Comparison of ENCODE assay signal across 9 mouse cellular contexts in genomic region chr6:108606231-108606630, GRCm38 (mm10). TPM values are rescaled to one million over a fixed set of nuclear protein-coding genes. Genes with fewer than 3 reads are reported as not detected.
DNase-seq lines count a peak whose midpoint lies in the region; ATAC-seq and TF ChIP-seq lines count a peak whose summit lies in the region.
"Had no signal": no experiment of that assay in that cellular context is flagged by ENCODE, and none has a peak within 500 bp of the region (broad histone marks: within the 10 kb centered on the region; RNA-seq: fewer than 3 reads in every experiment).

No protein-coding gene starts in this region.

- intact Hi-C loops in left cerebral cortex, postnatal 4 days (cut with DNase I) = no loop called here

- no peak overlapping the region for H3K9ac ChIP-seq in forebrain, postnatal 0 days
- no peak overlapping the region for H3K9ac ChIP-seq in forebrain, embryonic 12.5 days
- H3K9ac ChIP-seq: limb, embryonic 15.5 days had no signal

- no peaks in the 10 kb centered on the region for H3K9me3 ChIP-seq in forebrain, postnatal 0 days (ENCODE audit: low read length)
- no peaks in the 10 kb centered on the region for H3K9me3 ChIP-seq in forebrain, embryonic 12.5 days
- H3K9me3 ChIP-seq: limb, embryonic 15.5 days had no signal

- no peaks in the 10 kb centered on the region for H3K36me3 ChIP-seq in forebrain, postnatal 0 days (ENCODE audit: insufficient read depth)
- no peaks in the 10 kb centered on the region for H3K36me3 ChIP-seq in forebrain, embryonic 12.5 days (replicated peaks)
- H3K36me3 ChIP-seq: limb, embryonic 15.5 days had no signal

- H3K27me3 ChIP-seq in forebrain, postnatal 0 days (ENCODE audit: insufficient read depth, low read length) = no peaks in the 10 kb centered on the region
- no peaks in the 10 kb centered on the region for H3K27me3 ChIP-seq in forebrain, embryonic 12.5 days
- H3K27me3 ChIP-seq: limb, embryonic 15.5 days had no signal

- DNase-seq in forebrain, postnatal 0 days = peak; percentile 44
- peak; percentile 90 to 91 for DNase-seq in adrenal gland, postnatal 36 days
- DNase-seq in heart, adult 8-10 months (ENCODE audit: low spot score) = peak; percentile 44
- peak; percentile 32 for DNase-seq in left cerebral cortex, postnatal 4 days
- DNase-seq in B cell, adult 2 months = no peak

- no peak overlapping the region for H3K27ac ChIP-seq in forebrain, postnatal 0 days (ENCODE audit: low read depth, low read length)
- no peak overlapping the region for H3K27ac ChIP-seq in forebrain, embryonic 12.5 days
- H3K27ac ChIP-seq: limb, embryonic 15.5 days had no signal

- 58% methylated on average over 8 of the region's 8 CpGs for WGBS in forebrain, postnatal 0 days
- 95% methylated on average over 8 of the region's 8 CpGs for WGBS in forebrain, embryonic 12.5 days

- H3K4me2 ChIP-seq in forebrain, postnatal 0 days (ENCODE audit: low read depth) = no peak overlapping the region
- no peak overlapping the region for H3K4me2 ChIP-seq in forebrain, embryonic 12.5 days
- H3K4me2 ChIP-seq: limb, embryonic 15.5 days had no signal

- no peaks in the 10 kb centered on the region for H3K4me1 ChIP-seq in forebrain, postnatal 0 days (ENCODE audit: insufficient read depth)
- no peaks in the 10 kb centered on the region for H3K4me1 ChIP-seq in forebrain, embryonic 12.5 days
- H3K4me1 ChIP-seq: limb, embryonic 15.5 days had no signal

- ATAC-seq in forebrain, postnatal 0 days = no peak
- no peak for ATAC-seq in forebrain, embryonic 12.5 days (ENCODE audit: low FRiP score)
- ATAC-seq in CD4-positive, CD25-positive, alpha-beta regulatory T cell, adult 4 months = no peak
- no peak for ATAC-seq in megakaryocyte progenitor cell, adult 5-6 weeks (replicated peaks; ENCODE audit: poor library complexity)

- no peak overlapping the region for H3K4me3 ChIP-seq in forebrain, postnatal 0 days (ENCODE audit: low read depth, low read length)
- H3K4me3 ChIP-seq in forebrain, embryonic 12.5 days (replicated peaks) = no peak overlapping the region
- H3K4me3 ChIP-seq: limb, embryonic 15.5 days had no signal

- TF ChIP-seq CTCF in forebrain, postnatal 0 days (IDR thresholded peaks at IDR 0.05; ENCODE audit: low read depth) = no peak

RNA-seq across cellular contexts. Expression of gene Bhlhe40, which starts 54.2 kb away (rescaled TPM):
- total RNA-seq in forebrain, postnatal 0 days (2014; rRNA removed) = 8.3 and 15.9 TPM in 2 replicates
- polyA plus RNA-seq in forebrain, postnatal 0 days (2015; fragmentation: Nextera tagmentation; extraction: Ambion mirVana) = 10.2 and 11.1 TPM in 2 replicates
- 7.8 and 9.9 TPM in 2 replicates for polyA plus RNA-seq in forebrain, embryonic 12.5 days (2016; fragmentation: Nextera tagmentation; extraction: Ambion mirVana)
- total RNA-seq in adrenal gland, postnatal 36 days (2021) = 100 to 1,000 TPM; 116 to 118 TPM
- total RNA-seq in heart, adult 8-10 months (2022) = 10 to 100 TPM; 48.6 to 66.7 (median 51.4) TPM
- total RNA-seq in left cerebral cortex, postnatal 4 days (2021) = 10 to 100 TPM; 33.1 to 35.4 TPM
- 10 to 100 TPM; 49.7 to 91.7 TPM for polyA plus RNA-seq in CD4-positive, CD25-positive, alpha-beta regulatory T cell, adult 4 months (2017; shearing (Covaris generic))
- 3.4 and 3.5 TPM in 2 replicates for total RNA-seq in megakaryocyte progenitor cell, adult 5-6 weeks (2015)
- total RNA-seq in megakaryocyte progenitor cell, adult 5-6 weeks (2017) = 2.9 and 4.1 TPM in 2 replicates

Comparison
In these comparisons a context has a peak if more than half of its experiments do, and no peak if none do; other contexts are left out.
1. DNase-seq: peak in forebrain, postnatal 0 days (single experiment), adrenal gland, postnatal 36 days (2 of 2), heart, adult 8-10 months (single experiment) and left cerebral cortex, postnatal 4 days (single experiment); none in B cell, adult 2 months (0 of 2).